Mouse (Mus musculus): Measurements from ENCODE around the gene Zkscan5.

DNA sequence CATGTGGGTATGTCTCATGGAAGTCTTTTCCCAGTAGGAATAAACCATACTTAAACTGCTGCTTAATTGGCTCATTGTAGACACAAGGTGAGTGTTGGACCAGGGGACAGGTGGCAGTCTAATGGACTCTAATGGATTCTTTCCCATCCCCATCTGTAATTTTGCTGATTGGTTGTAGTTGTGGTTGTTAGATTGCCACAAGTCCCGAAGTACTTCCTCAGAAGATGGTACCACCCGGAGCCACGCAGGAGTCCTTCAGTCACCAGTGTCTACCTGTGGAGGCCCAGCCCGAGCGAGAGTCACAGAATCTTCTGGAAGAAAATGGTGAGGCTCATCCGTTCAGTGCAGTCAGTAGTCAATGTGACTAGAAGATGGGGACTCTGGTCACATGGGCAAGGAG lies 3.0 kb downstream of the Zkscan5 start:
- no peak for TF ChIP-seq POLR2A (IDR thresholded peaks at IDR 0.05; ENCODE audit: low read depth, low read length)
- no peak for TF ChIP-seq CTCF (IDR thresholded peaks at IDR 0.05; ENCODE audit: extremely low read depth, insufficient read depth, insufficient read length, insufficient replicate concordance)

All from spleen, adult 2 months (tissue).